Mouse (Mus musculus) lung, postnatal 0 days (tissue): Measurements from ENCODE around the gene Cdk2ap2.

Experiments
- CTCF ChIP-seq: IDR thresholded peaks from 2 replicates; pipeline ENCODE4 v1.5.1; 2016; ENCODE audit warnings: antibody characterized with exemption, mild to moderate bottlenecking
- EP300 ChIP-seq: IDR thresholded peaks from 2 replicates; pipeline ENCODE4 v1.6.1; 2016; ENCODE audit warnings: antibody characterized with exemption, mild to moderate bottlenecking, control low read depth

DNA sequence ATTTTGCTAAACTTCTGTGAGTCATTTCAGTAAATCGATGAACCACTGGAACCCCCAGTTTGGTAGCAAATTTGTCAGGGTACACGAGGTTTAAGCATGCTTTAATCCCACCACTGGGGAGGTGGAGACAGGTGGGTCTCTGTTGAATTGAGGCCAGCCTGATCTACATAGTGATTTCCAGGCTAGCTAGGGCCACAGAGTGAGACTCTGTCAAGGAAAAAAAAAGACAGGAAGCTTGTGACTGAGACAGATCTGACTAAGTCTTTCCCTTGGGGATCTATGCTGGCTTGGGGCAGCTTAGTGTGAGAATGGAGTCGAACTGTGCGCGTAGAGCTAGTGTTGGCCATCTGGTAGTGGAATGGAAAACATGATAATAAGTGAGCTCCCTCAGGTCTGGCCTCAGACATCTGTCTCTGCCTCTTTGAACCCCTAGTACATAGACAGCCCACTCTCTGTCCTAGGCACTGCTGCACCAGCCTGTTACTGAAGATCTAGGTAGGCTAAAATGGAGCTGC lies 44.4 kb upstream of the Cdk2ap2 start:
- no peak for TF ChIP-seq CTCF
- TF ChIP-seq EP300, result no peak
